Mouse (Mus musculus): ENCODE data around the gene Neil3.
"Not testable (repeated sequence)": the region's sequence is repeated elsewhere in the genome, so short reads cannot be mapped to it uniquely, and the experiment has no call there.

Neil3 gene

GRCm38 (mm10) chr8:53539585-53539984 lies 99.3 kb downstream of the Neil3 start:
- in situ Hi-C loops (cut with MboI, MseI), result no loop called here

- in situ Hi-C loops (cut with MboI, MseI), result not testable (repeated sequence)
These were observed 100.8 kb downstream of the Neil3 start for GRCm38 (mm10) chr8:53538049-53538448.

Data from T-helper 17 cell (primary cell).